Mouse (Mus musculus) limb, embryonic 14.5 days (tissue): ENCODE measurements around the gene Chn1. TPM values are rescaled to one million over a fixed set of nuclear protein-coding genes. Genes with fewer than 3 reads are reported as not detected.

ENCODE experiments used
- ATAC-seq: fragments of 200-750 bp; cut with Nextera tagmentation; 2 replicates; pipeline ENCODE4 v1.8.0; 2017; ENCODE audit warnings: low read depth, moderate number of reproducible peaks, moderate TSS enrichment; ENCODE audit not compliant: low FRiP score
- DNase-seq: peaks from one replicate; pipeline ENCODE4 v3.0.0-alpha.2; 2015; ENCODE audit warnings: low spot score
- H3K27ac ChIP-seq: fragments of 300-500 bp; sonication (generic); replicated peaks from 2 replicates; pipeline ENCODE4 v1.5.1; 2014; ENCODE audit warnings: low read depth, mild to moderate bottlenecking, low read length, moderate library complexity, mixed read lengths
- H3K27me3 ChIP-seq: fragments of 300-500 bp; sonication (generic); 2 replicates; pipeline ENCODE4 v1.6.1; 2014; ENCODE audit warnings: low read length, mixed read lengths; ENCODE audit not compliant: control insufficient read depth, insufficient read depth
- H3K36me3 ChIP-seq: fragments of 300-500 bp; sonication (generic); 2 replicates; pipeline ENCODE4 v1.6.1; 2014; ENCODE audit warnings: mild to moderate bottlenecking, low read length, moderate library complexity, mixed read lengths; ENCODE audit not compliant: control insufficient read depth, insufficient read depth
- H3K4me1 ChIP-seq: fragments of 300-500 bp; sonication (generic); 2 replicates; pipeline ENCODE4 v1.6.1; 2014; ENCODE audit warnings: antibody characterized with exemption, low read length, mixed read lengths; ENCODE audit not compliant: control insufficient read depth, insufficient read depth
- H3K4me2 ChIP-seq: fragments of 300-500 bp; sonication (generic); replicated peaks from 2 replicates; pipeline ENCODE4 v1.6.1; 2014; ENCODE audit warnings: low read depth, mild to moderate bottlenecking, low read length, moderate library complexity; ENCODE audit not compliant: severe bottlenecking
- H3K4me3 ChIP-seq: fragments of 300-500 bp; sonication (generic); replicated peaks from 2 replicates; pipeline ENCODE4 v1.5.1; 2014; ENCODE audit warnings: low read length
- H3K9ac ChIP-seq: fragments of 300-500 bp; sonication (generic); 2 replicates; pipeline ENCODE4 v1.6.1; 2014; ENCODE audit warnings: mild to moderate bottlenecking, low read depth, low read length, moderate library complexity; ENCODE audit not compliant: severe bottlenecking
- H3K9me3 ChIP-seq: fragments of 300-500 bp; sonication (generic); 2 replicates; pipeline ENCODE4 v1.6.1; 2016; ENCODE audit warnings: low read length; ENCODE audit not compliant: control insufficient read depth
- POLR2A ChIP-seq: fragments of 200-500 bp; IDR thresholded peaks from 2 replicates; pipeline ENCODE4 v1.8.0; 2012; ENCODE audit warnings: inconsistent platforms, mild to moderate bottlenecking, moderate library complexity, borderline replicate concordance; ENCODE audit not compliant: insufficient read depth, insufficient read length; ENCODE audit errors: extremely low read depth
- WGBS: fragments of 180-500 bp; shearing (Covaris S2); extraction: QIAGEN DNeasy Blood & Tissue Kit; methylation state at CpG from one replicate; pipeline ENCODE4 v1.1.7; 2014; 5-methylcytosine and 5-hydroxymethylcytosine counted together
- polyA plus RNA-seq, 2 experiments: library from polyadenylated mRNA; depleted of rRNA in 1 of 2; stranded (reverse) in 1 of 2; unstranded in 1 of 2; fragments of >200 nt; fragmentation: Nextera tagmentation in 1 of 2; extraction: Ambion mirVana in 1 of 2; gene quantifications; 2 replicates each; pipeline versions ENCODE4 v1.2.1 to v1.2.3; 2012 to 2014

Chn1 gene
- polyA plus RNA-seq, 2 experiments = 29.3 to 47.8 TPM

- ATAC-seq = no peak
- TF ChIP-seq POLR2A = no peak
- Histone ChIP-seq H3K9me3 (no peaks in the 10 kb centered on the region), H3K4me1 (0 out of 2 replicates have a peak, but pooled peaks cover 10% of the 10 kb centered on the region), H3K36me3 (no peaks in the 10 kb centered on the region), H3K4me3 (no peak overlapping the region), H3K9ac (no peak overlapping the region), H3K27me3 (no peaks in the 10 kb centered on the region), H3K4me2 (no peak overlapping the region), H3K27ac (no peak overlapping the region)
- 27% methylated on average over 1 of the region's 1 CpGs for WGBS
- no peak for DNase-seq
Measured at GRCm38 (mm10) chr2:73772945-73773344, 2.2 kb downstream of the Chn1 start.

DNA sequence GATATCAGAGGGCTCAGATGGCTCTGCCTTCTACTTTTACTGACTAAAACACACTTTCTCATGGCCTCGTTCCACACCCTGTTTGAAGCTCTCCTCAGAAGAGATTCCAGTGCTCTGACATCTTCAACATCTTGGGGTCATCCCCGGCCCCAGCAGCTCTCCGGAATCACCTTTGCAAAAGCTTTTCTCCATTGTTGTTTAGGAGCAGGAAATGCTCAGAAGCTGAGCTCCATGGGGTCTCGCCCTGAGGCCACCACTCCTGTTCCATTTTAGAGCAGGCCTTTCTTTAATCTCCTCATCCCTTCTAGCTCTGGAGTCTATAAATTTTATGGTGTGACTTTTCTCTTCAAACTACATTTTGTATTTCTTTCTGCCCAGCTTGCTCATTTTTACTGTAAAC, 6.5 kb downstream of the Chn1 start:
- ATAC-seq (no peak), DNase-seq (no peak)
- H3K9me3 ChIP-seq = no peaks in the 10 kb centered on the region
- no peaks in the 10 kb centered on the region for H3K27me3 ChIP-seq
- 45% methylated on average over 4 of the region's 4 CpGs for WGBS
- no peak overlapping the region for H3K4me2 ChIP-seq
- H3K36me3 ChIP-seq = no peaks in the 10 kb centered on the region
- no peak for TF ChIP-seq POLR2A
- H3K4me1 ChIP-seq = no peaks in the 10 kb centered on the region
- no peak overlapping the region for H3K9ac ChIP-seq
- H3K4me3 ChIP-seq = no peak overlapping the region
- H3K27ac ChIP-seq = no peak overlapping the region

DNA sequence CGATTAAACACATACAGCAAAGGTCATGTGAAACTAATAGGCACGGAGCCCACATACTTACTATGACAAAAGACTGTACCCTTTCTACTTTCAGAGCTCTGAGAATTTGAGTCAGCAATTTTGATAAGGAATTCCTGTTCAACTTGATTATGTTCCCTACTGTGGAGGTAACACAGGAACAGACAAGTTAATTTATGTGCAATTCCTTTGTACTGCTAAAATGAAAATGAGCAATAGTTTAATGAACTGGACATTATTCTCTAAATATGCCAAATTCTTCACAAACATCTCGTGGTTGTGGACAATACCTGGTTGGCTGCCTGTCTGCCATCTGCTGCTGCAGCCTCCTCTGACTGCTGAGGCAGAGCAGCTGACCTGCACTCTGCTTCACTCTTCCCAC, 11.6 kb downstream of the Chn1 start:
- no peak for ATAC-seq
- no peaks in the 10 kb centered on the region for H3K9me3 ChIP-seq
- no peak overlapping the region for H3K4me2 ChIP-seq
- H3K4me1 ChIP-seq = no peaks in the 10 kb centered on the region
- no peak overlapping the region for H3K9ac ChIP-seq
- WGBS = 68% methylated on average over 3 of the region's 3 CpGs
- H3K36me3 ChIP-seq = no peaks in the 10 kb centered on the region
- no peak overlapping the region for H3K4me3 ChIP-seq
- no peak overlapping the region for H3K27ac ChIP-seq
- no peaks in the 10 kb centered on the region for H3K27me3 ChIP-seq
- DNase-seq = no peak
- TF ChIP-seq POLR2A = no peak

GRCm38 (mm10) chr2:73759899-73760298, 15.2 kb downstream of the Chn1 start:
- DNase-seq (no peak), ATAC-seq (no peak)
- Histone ChIP-seq H3K36me3 (no peaks in the 10 kb centered on the region), H3K4me2 (no peak overlapping the region), H3K9me3 (no peaks in the 10 kb centered on the region), H3K27ac (no peak overlapping the region), H3K4me1 (no peaks in the 10 kb centered on the region), H3K4me3 (no peak overlapping the region), H3K9ac (no peak overlapping the region), H3K27me3 (no peaks in the 10 kb centered on the region)
- 72% methylated on average over 7 of the region's 7 CpGs for WGBS
- no peak for TF ChIP-seq POLR2A

- Histone ChIP-seq H3K9me3 (no peaks in the 10 kb centered on the region), H3K27me3 (no peaks in the 10 kb centered on the region), H3K36me3 (no peaks in the 10 kb centered on the region), H3K4me3 (no peak overlapping the region), H3K27ac (no peak overlapping the region), H3K9ac (no peak overlapping the region), H3K4me1 (no peaks in the 10 kb centered on the region), H3K4me2 (no peak overlapping the region)
- DNase-seq (no peak), ATAC-seq (no peak)
- 84% methylated on average over 5 of the region's 5 CpGs for WGBS
- no peak for TF ChIP-seq POLR2A
Measured at GRCm38 (mm10) chr2:73759027-73759426, 16.1 kb downstream of the Chn1 start.

DNA sequence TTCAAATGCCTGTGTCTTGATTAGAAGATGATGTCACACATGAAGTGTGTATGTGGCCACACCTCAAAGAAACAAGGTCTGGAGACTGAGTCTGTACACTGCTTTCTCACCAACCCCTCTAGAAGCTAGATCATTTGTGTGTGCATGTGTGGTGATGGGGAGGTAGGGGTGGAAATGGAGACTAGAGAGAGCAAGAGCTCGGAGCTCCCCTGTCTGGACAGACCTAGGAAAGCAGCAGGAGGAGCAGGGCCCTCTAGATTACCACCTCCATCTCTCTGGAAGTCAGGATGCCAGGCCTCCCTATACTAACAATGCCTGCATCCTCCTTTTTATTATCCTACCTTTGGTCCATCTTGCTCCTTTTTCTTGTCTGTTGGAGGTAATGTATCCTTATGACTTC, 27.8 kb downstream of the Chn1 start:
- Histone ChIP-seq H3K9me3 (no peaks in the 10 kb centered on the region), H3K4me1 (no peaks in the 10 kb centered on the region), H3K36me3 (no peaks in the 10 kb centered on the region), H3K27me3 (no peaks in the 10 kb centered on the region), H3K4me3 (no peak overlapping the region), H3K9ac (no peak overlapping the region), H3K27ac (no peak overlapping the region), H3K4me2 (no peak overlapping the region)
- TF ChIP-seq POLR2A = no peak
- no peak for ATAC-seq
- 94% methylated on average over 1 of the region's 1 CpGs for WGBS
- DNase-seq = no peak
